24 mouse cellular contexts compared by ENCODE assay signal in genomic region chr5:113878943-113879617, GRCm38 (mm10). TPM values are rescaled to one million over a fixed set of nuclear protein-coding genes. Genes with fewer than 3 reads are reported as not detected.
DNase-seq lines count a peak whose midpoint lies in the region; ATAC-seq and TF ChIP-seq lines count a peak whose summit lies in the region.
"Had no signal": no experiment of that assay in that cellular context is flagged by ENCODE, and none has a peak within 500 bp of the region (broad histone marks: within the 10 kb centered on the region; RNA-seq: fewer than 3 reads in every experiment).

No protein-coding gene starts in this region.

- no peak overlapping the region for H3K9ac ChIP-seq in kidney, embryonic 14.5 days (ENCODE audit: low read depth, low read length)
- H3K9ac ChIP-seq in ES-Bruce4 (ENCODE audit: low read depth, poor library complexity, severe bottlenecking), result no peak overlapping the region
- H3K9ac ChIP-seq: forebrain, postnatal 0 days; limb, embryonic 12.5 days; liver, postnatal 0 days had no signal

- no peak overlapping the region for H3K4me2 ChIP-seq in kidney, embryonic 14.5 days (replicated peaks; ENCODE audit: low read depth, low read length)
- H3K4me2 ChIP-seq: limb, embryonic 12.5 days; liver, embryonic 11.5 days had no signal

- no peaks in the 10 kb centered on the region for H3K27me3 ChIP-seq in kidney, adult 2 months (replicated peaks; ENCODE audit: control insufficient read depth, insufficient read depth, low read length)
- H3K27me3 ChIP-seq in kidney, embryonic 14.5 days (ENCODE audit: control insufficient read depth, insufficient read depth, low read length), result no peaks in the 10 kb centered on the region
- no peaks in the 10 kb centered on the region for H3K27me3 ChIP-seq in ES-Bruce4 (ENCODE audit: control insufficient read depth, insufficient read depth, low read length, poor library complexity, severe bottlenecking)
- no peaks in the 10 kb centered on the region for H3K27me3 ChIP-seq in small intestine, adult 2 months (ENCODE audit: control insufficient read depth, insufficient read depth, low read length)
- H3K27me3 ChIP-seq: limb, embryonic 12.5 days had no signal

- ATAC-seq in kidney, embryonic 14.5 days (ENCODE audit: low FRiP score, low TSS enrichment), result no peak
- ATAC-seq: forebrain, postnatal 0 days; hindbrain, embryonic 16.5 days; liver, postnatal 0 days; lung, postnatal 0 days had no signal

- no peak overlapping the region for H3K4me3 ChIP-seq in kidney, adult 2 months (ENCODE audit: insufficient read depth, low read depth, low read length)
- no peak overlapping the region for H3K4me3 ChIP-seq in kidney, embryonic 14.5 days (ENCODE audit: low read length)
- H3K4me3 ChIP-seq in ES-Bruce4 (ENCODE audit: low read depth, low read length), result no peak overlapping the region
- H3K4me3 ChIP-seq in small intestine, adult 2 months (ENCODE audit: low read depth, low read length), result no peak overlapping the region
- H3K4me3 ChIP-seq: limb, embryonic 12.5 days had no signal

- H3K9me3 ChIP-seq in kidney, embryonic 14.5 days (ENCODE audit: control insufficient read depth, low read length), result peaks cover 4% of the 10 kb centered on the region; the same call in 1 of the 2 replicates
- H3K9me3 ChIP-seq in ES-Bruce4 (replicated peaks; ENCODE audit: control insufficient read depth, insufficient read depth, low read length, poor library complexity, severe bottlenecking), result no peaks in the 10 kb centered on the region
- H3K9me3 ChIP-seq: limb, embryonic 12.5 days had no signal

- TF ChIP-seq CTCF in kidney, adult 2 months (conservative IDR thresholded peaks at IDR 0.05; ENCODE audit: insufficient read depth, insufficient read length, low read depth, low read length), result no peak
- no peak for TF ChIP-seq CTCF in ES-Bruce4 (IDR thresholded peaks at IDR 0.05; ENCODE audit: low read depth, low read length)
- no peak for TF ChIP-seq CTCF in small intestine, adult 2 months (IDR thresholded peaks at IDR 0.05; ENCODE audit: extremely low read depth, insufficient read length, insufficient replicate concordance, low read depth, low read length)

- H3K27ac ChIP-seq in kidney, adult 2 months (ENCODE audit: insufficient read depth, low read depth, low read length), result no peak overlapping the region
- no peak overlapping the region for H3K27ac ChIP-seq in kidney, embryonic 14.5 days (ENCODE audit: low read depth, low read length)
- H3K27ac ChIP-seq in ES-Bruce4 (ENCODE audit: insufficient read depth, low read length), result no peak overlapping the region
- H3K27ac ChIP-seq in small intestine, adult 2 months (ENCODE audit: insufficient read depth, low read depth, low read length), result peak overlapping the region; percentile 88
- H3K27ac ChIP-seq: limb, embryonic 12.5 days; macrophage had no signal

- 0 out of 2 replicates have a peak, but pooled peaks have one; percentile 23 for TF ChIP-seq EP300 in ES-Bruce4 (IDR thresholded peaks at IDR 0.05; ENCODE audit: insufficient read depth, low read depth, low read length)

- H3K36me3 ChIP-seq in kidney, adult 2 months (ENCODE audit: control insufficient read depth, insufficient read depth, low read length), result no peaks in the 10 kb centered on the region
- H3K36me3 ChIP-seq in kidney, embryonic 14.5 days (ENCODE audit: control insufficient read depth, insufficient read depth, low read length), result peaks cover 37% of the 10 kb centered on the region; the same call in 1 of the 2 replicates
- H3K36me3 ChIP-seq in ES-Bruce4 (ENCODE audit: control insufficient read depth, insufficient read depth, low read length, poor library complexity, severe bottlenecking), result no peaks in the 10 kb centered on the region
- H3K36me3 ChIP-seq in small intestine, adult 2 months (ENCODE audit: control insufficient read depth, insufficient read depth, low read length), result peaks cover 26% of the 10 kb centered on the region

- WGBS in kidney, adult 2 months, result 81% methylated on average over 17 of the region's 17 CpGs
- WGBS in kidney, embryonic 14.5 days, result 91% methylated on average over 17 of the region's 17 CpGs
- 36% methylated on average over 17 of the region's 17 CpGs for WGBS in small intestine, adult 2 months

- TF ChIP-seq POLR2A in kidney, adult 2 months (IDR thresholded peaks at IDR 0.05; ENCODE audit: low read depth, low read length), result no peak
- no peak for TF ChIP-seq POLR2A in ES-Bruce4 (IDR thresholded peaks at IDR 0.05; ENCODE audit: insufficient read depth, low read length)
- no peak; the same call in 1 of the 2 replicates for TF ChIP-seq POLR2A in small intestine, adult 2 months (IDR thresholded peaks at IDR 0.05; ENCODE audit: low read depth, low read length)

- no peaks in the 10 kb centered on the region; the same call in 1 of the 2 replicates for H3K4me1 ChIP-seq in kidney, adult 2 months (ENCODE audit: control insufficient read depth, insufficient read depth, low read length)
- H3K4me1 ChIP-seq in kidney, embryonic 14.5 days (ENCODE audit: control insufficient read depth, insufficient read depth, low read length), result peaks cover 27% of the 10 kb centered on the region
- H3K4me1 ChIP-seq in ES-Bruce4 (ENCODE audit: control insufficient read depth, insufficient read depth, low read length), result peaks cover 21% of the 10 kb centered on the region
- H3K4me1 ChIP-seq in small intestine, adult 2 months (ENCODE audit: control insufficient read depth, insufficient read depth, insufficient read length, low read length), result peaks cover 48% of the 10 kb centered on the region

- peak; percentile 51 for DNase-seq in kidney, adult 2 months
- DNase-seq in gonadal fat pad, adult 2 months (ENCODE audit: low read depth), result peak; percentile 30
- no peak for DNase-seq in c-Kit-positive CD71-positive TER-119-positive erythroid progenitor cells, embryonic 14.5 days (ENCODE audit: low spot score)
- no peak for DNase-seq in cerebellum, adult 9-11 months
- no peak for DNase-seq in cerebellum, postnatal 25 days
- DNase-seq: adrenal gland, postnatal 36 days; cerebellum, adult 11-12 months; forebrain, postnatal 0 days; gastrocnemius, postnatal 14 days; heart, adult 18-20 months; heart, postnatal 4 days; kidney, adult 8-10 months; kidney, postnatal 14 days; liver, postnatal 0 days; thymus, adult 18-20 months; thymus, postnatal 4 days had no signal

RNA-seq across cellular contexts. Expression of gene Coro1c, which starts 29.5 kb away (rescaled TPM):
- 43.1 and 43.5 TPM in 2 replicates for polyA plus RNA-seq in kidney, adult 2 months (2012; rRNA removed)
- polyA plus RNA-seq in kidney, embryonic 14.5 days (2014; fragmentation: Nextera tagmentation; extraction: Ambion mirVana), result 42.1 and 108 TPM in 2 replicates
- polyA plus RNA-seq in ES-Bruce4 (2011; ENCODE audit: insufficient read depth, insufficient read length, low read depth, missing spikeins), result 174 and 218 TPM in 2 replicates
- polyA plus RNA-seq in gonadal fat pad, adult 2 months (2012; rRNA removed), result 45.0 and 51.0 TPM in 2 replicates
- 68.3 and 144 TPM in 2 replicates for polyA plus RNA-seq in small intestine, adult 2 months (2012; rRNA removed)

RNA-seq across cellular contexts. Expression of gene Selplg, which starts 46.6 kb away (rescaled TPM):
- 9.6 and 20.5 TPM in 2 replicates for polyA plus RNA-seq in kidney, adult 2 months (2012; rRNA removed)
- polyA plus RNA-seq in kidney, embryonic 14.5 days (2014; fragmentation: Nextera tagmentation; extraction: Ambion mirVana), result 1.2 and 1.4 TPM in 2 replicates
- polyA plus RNA-seq in ES-Bruce4 (2011; ENCODE audit: insufficient read depth, insufficient read length, low read depth, missing spikeins), result 0.72 and 1.9 TPM in 2 replicates
- 20.9 and 22.3 TPM in 2 replicates for polyA plus RNA-seq in gonadal fat pad, adult 2 months (2012; rRNA removed)
- 31.5 and 52.3 TPM in 2 replicates for polyA plus RNA-seq in small intestine, adult 2 months (2012; rRNA removed)

Comparison
In these comparisons a context has a peak if more than half of its experiments do, and no peak if none do; other contexts are left out.
1. DNase-seq: peak in kidney, adult 2 months (single experiment) and gonadal fat pad, adult 2 months (single experiment); none in c-Kit-positive CD71-positive TER-119-positive erythroid progenitor cells, embryonic 14.5 days (single experiment), cerebellum, adult 9-11 months (single experiment) and cerebellum, postnatal 25 days (0 of 2).